8 mouse cellular contexts compared by ENCODE assay signal in genomic region chr12:100724606-100725457, GRCm38 (mm10). TPM values are rescaled to one million over a fixed set of nuclear protein-coding genes. Genes with fewer than 3 reads are reported as not detected.
A peak's percentile ranks its signal among the peaks of the same experiment; 100 is the strongest.
DNase-seq lines count a peak whose midpoint lies in the region; ATAC-seq and TF ChIP-seq lines count a peak whose summit lies in the region.

No protein-coding gene starts in this region.

- ATAC-seq in common myeloid progenitor, adult 5-6 weeks (replicated peaks; ENCODE audit: low read depth, poor library complexity, severe bottlenecking), result peak; percentile 82
- ATAC-seq in hindbrain, postnatal 0 days, result peak; percentile 99
- peak; percentile 86 for ATAC-seq in megakaryocyte, adult 5-6 weeks (ENCODE audit: poor library complexity, severe bottlenecking)

- intact Hi-C loops in gastrocnemius, adult 2 months (cut with DNase I), result loop anchor here (1.0 to 2.0 kb wide), 2 partner anchors 54 to 116 kb away; partner anchors contain the start of gene Dglucy
- intact Hi-C loops in left cerebral cortex, adult 2 months (cut with DNase I), result loop anchor here (1.0 to 5.0 kb wide), 5 partner anchors 37 to 148 kb away; partner anchors contain the start of gene Dglucy

- peak overlapping the region; percentile 96 for H3K4me2 ChIP-seq in hindbrain, postnatal 0 days (ENCODE audit: low read depth, low read length)

- H3K36me3 ChIP-seq in hindbrain, postnatal 0 days (ENCODE audit: insufficient read depth, low read length), result no peaks in the 10 kb centered on the region

- WGBS in hindbrain, postnatal 0 days, result under 1% methylated on average over 69 of the region's 85 CpGs

- peak overlapping the region; percentile 84 for H3K4me3 ChIP-seq in gastrocnemius, adult 2 months
- H3K4me3 ChIP-seq in hindbrain, postnatal 0 days (ENCODE audit: low read length), result peak overlapping the region; percentile 84
- H3K4me3 ChIP-seq in left cerebral cortex, adult 2 months, result peak overlapping the region; percentile 99

- peak overlapping the region; percentile 67 for H3K9ac ChIP-seq in hindbrain, postnatal 0 days (replicated peaks; ENCODE audit: low read length)

- no peaks in the 10 kb centered on the region for H3K27me3 ChIP-seq in hindbrain, postnatal 0 days (ENCODE audit: insufficient read depth, low read length)

- H3K4me1 ChIP-seq in hindbrain, postnatal 0 days (ENCODE audit: insufficient read depth, low read length), result no peaks in the 10 kb centered on the region; the same call in 1 of the 2 replicates

- peak; percentile 69 for TF ChIP-seq CTCF in gastrocnemius, adult 2 months (IDR thresholded peaks at IDR 0.05)
- TF ChIP-seq CTCF in hindbrain, postnatal 0 days (IDR thresholded peaks at IDR 0.05; ENCODE audit: low read depth), result peak; percentile 51
- peak; percentile 41 for TF ChIP-seq CTCF in left cerebral cortex, adult 2 months (IDR thresholded peaks at IDR 0.05)

- DNase-seq in ZHBTc4 (ENCODE audit: low read depth, low spot score), result peak; percentile 100
- DNase-seq in gastrocnemius, adult 2 months, result peak; percentile 100
- DNase-seq in hindbrain, postnatal 0 days (ENCODE audit: low spot score), result peak; percentile 100
- DNase-seq in left cerebral cortex, adult 2 months (ENCODE audit: extremely low spot score in 1 of 2, low spot score in 2 of 2), result peak; percentile 99
- DNase-seq in right cerebral cortex, adult 2 months (ENCODE audit: low spot score in 2 of 2), result peak; percentile 99
- DNase-seq in urinary bladder, postnatal 14 days (ENCODE audit: low spot score), result peak; percentile 100

- no peaks in the 10 kb centered on the region for H3K9me3 ChIP-seq in hindbrain, postnatal 0 days (ENCODE audit: low read length)

- peak overlapping the region; percentile 99 for H3K27ac ChIP-seq in gastrocnemius, adult 2 months
- peak overlapping the region; percentile 96 for H3K27ac ChIP-seq in hindbrain, postnatal 0 days
- H3K27ac ChIP-seq in left cerebral cortex, adult 2 months, result peak overlapping the region; percentile 94

RNA-seq across cellular contexts. Expression of gene Rps6ka5, which starts 2.0 kb away (rescaled TPM):
- 43.1 and 47.1 TPM in 2 replicates for total RNA-seq in common myeloid progenitor, adult 5-6 weeks (2017)
- total RNA-seq in gastrocnemius, adult 2 months (2021), result 10 to 100 TPM; 11.1 to 11.8 TPM
- 10.1 and 10.5 TPM in 2 replicates for total RNA-seq in hindbrain, postnatal 0 days (2014; rRNA removed)
- 6.2 and 6.9 TPM in 2 replicates for polyA plus RNA-seq in hindbrain, postnatal 0 days (2015; fragmentation: Nextera tagmentation; extraction: Ambion mirVana)
- 10 to 100 TPM; 21.4 to 23.1 TPM for total RNA-seq in left cerebral cortex, adult 2 months (2021)
- total RNA-seq in megakaryocyte, adult 5-6 weeks (2015), result 18.2 and 19.4 TPM in 2 replicates
- total RNA-seq in megakaryocyte, adult 5-6 weeks (2017), result 30.9 and 37.6 TPM in 2 replicates

RNA-seq across cellular contexts. Expression of gene Dglucy, which starts 54.0 kb away (rescaled TPM):
- total RNA-seq in common myeloid progenitor, adult 5-6 weeks (2017), result 13.3 and 14.6 TPM in 2 replicates
- total RNA-seq in gastrocnemius, adult 2 months (2021), result 10 to 100 TPM; 19.1 to 21.6 TPM
- total RNA-seq in hindbrain, postnatal 0 days (2014; rRNA removed), result 3.8 and 4.8 TPM in 2 replicates
- 3.3 and 3.4 TPM in 2 replicates for polyA plus RNA-seq in hindbrain, postnatal 0 days (2015; fragmentation: Nextera tagmentation; extraction: Ambion mirVana)
- 10 to 100 TPM in 1 of 2 experiments, 1 to 10 TPM in 1; 9.4 to 10.2 TPM for total RNA-seq in left cerebral cortex, adult 2 months (2021)
- 21.3 and 25.9 TPM in 2 replicates for total RNA-seq in megakaryocyte, adult 5-6 weeks (2015)
- total RNA-seq in megakaryocyte, adult 5-6 weeks (2017), result 33.3 and 35.6 TPM in 2 replicates

Comparison
In these comparisons a context has a peak if more than half of its experiments do, and no peak if none do; other contexts are left out.
1. Peak in every context shown above with its lines: DNase-seq, ATAC-seq, H3K4me3 ChIP-seq and H3K27ac ChIP-seq.